Mouse (Mus musculus) neutrophil, adult 59 days (primary cell): ENCODE data around the gene Ier2. TPM values are rescaled to one million over a fixed set of nuclear protein-coding genes. Genes with fewer than 3 reads are reported as not detected.

Experiments used
- total RNA-seq, 2 experiments: library from RNA; stranded (reverse); gene quantifications; 1 replicate in 1 of 2; 2 replicates in 1 of 2; pipeline ENCODE4 v1.2.4; 2023

Ier2 gene
- 100 to 1,000 TPM; 716 to 822 TPM for total RNA-seq

GRCm38 (mm10) chr8:84662581-84663065 lies at the start of gene Ier2:
Gene Ier2, minus strand, starts transcription at chr8:84662852.

GRCm38 (mm10) chr8:84700941-84701911 lies 38.6 kb upstream of the Ier2 start, which contains the start of gene Lyl1:
Gene Lyl1, plus strand, starts transcription at chr8:84701457.

GRCm38 (mm10) chr8:84687705-84688100 lies 25.1 kb upstream of the Ier2 start, which contains the start of gene Nacc1:
Gene Nacc1, minus strand, starts transcription at chr8:84687862.

GRCm38 (mm10) chr8:84686191-84687002 lies 23.7 kb upstream of the Ier2 start, which contains the start of gene Trmt1:
Gene Trmt1, plus strand, starts transcription at chr8:84686307.

Other genes starting within 250 kb of the Ier2 start
- gene Trmt1, start 23.5 kb upstream of the Ier2 start, total RNA-seq: 10 to 100 TPM; 25.4 to 35.6 TPM
- gene Nacc1, start 25.0 kb upstream of the Ier2 start, total RNA-seq: 10 to 100 TPM; 34.0 to 39.2 TPM
- 100 to 1,000 TPM; 102 to 117 TPM for gene Lyl1, start 38.6 kb upstream of the Ier2 start, total RNA-seq
- 10 to 100 TPM in 1 of 2 experiments, 1 to 10 TPM in 1; 7.7 to 11.2 TPM for gene G430095P16Rik, start 60.2 kb upstream of the Ier2 start, total RNA-seq
- gene Nfix, start 137.5 kb upstream of the Ier2 start, total RNA-seq: 10 to 100 TPM; 19.5 to 24.7 TPM
- 1 to 10 TPM in 1 of 2 experiments, under 1 TPM in 1; 0.95 to 1.0 TPM for gene Dand5, start 160.0 kb upstream of the Ier2 start, total RNA-seq
- gene Gadd45gip1, start 168.7 kb upstream of the Ier2 start, total RNA-seq: 1 to 10 TPM; 6.1 to 6.9 TPM
- gene Rad23a, start 177.8 kb upstream of the Ier2 start, total RNA-seq: 10 to 100 TPM; 38.7 to 39.0 TPM
- gene Calr, start 184.1 kb upstream of the Ier2 start, total RNA-seq: 100 to 1,000 TPM; 286 to 287 TPM
- 10 to 100 TPM; 29.4 to 29.6 TPM for gene Farsa, start 194.1 kb upstream of the Ier2 start, total RNA-seq
- gene Syce2, start 209.3 kb upstream of the Ier2 start, total RNA-seq: 10 to 100 TPM; 13.6 to 16.0 TPM
- 1 to 10 TPM; 5.6 TPM for gene Gcdh, start 231.1 kb upstream of the Ier2 start, total RNA-seq
- gene Klf1, start 239.1 kb upstream of the Ier2 start, total RNA-seq: 10 to 100 TPM in 1 of 2 experiments, 1 to 10 TPM in 1; 6.4 to 17.8 TPM
- 10 to 100 TPM; 19.0 to 25.7 TPM for gene Dnase2a, start 245.7 kb upstream of the Ier2 start, total RNA-seq